Mouse (Mus musculus): ENCODE results near the gene Abca2. TPM values are rescaled to one million over a fixed set of nuclear protein-coding genes. Genes with fewer than 3 reads are reported as not detected.

Abca2 gene
- polyA plus RNA-seq, 1 experiment from 2014 or later, result 11.6 TPM

DNA sequence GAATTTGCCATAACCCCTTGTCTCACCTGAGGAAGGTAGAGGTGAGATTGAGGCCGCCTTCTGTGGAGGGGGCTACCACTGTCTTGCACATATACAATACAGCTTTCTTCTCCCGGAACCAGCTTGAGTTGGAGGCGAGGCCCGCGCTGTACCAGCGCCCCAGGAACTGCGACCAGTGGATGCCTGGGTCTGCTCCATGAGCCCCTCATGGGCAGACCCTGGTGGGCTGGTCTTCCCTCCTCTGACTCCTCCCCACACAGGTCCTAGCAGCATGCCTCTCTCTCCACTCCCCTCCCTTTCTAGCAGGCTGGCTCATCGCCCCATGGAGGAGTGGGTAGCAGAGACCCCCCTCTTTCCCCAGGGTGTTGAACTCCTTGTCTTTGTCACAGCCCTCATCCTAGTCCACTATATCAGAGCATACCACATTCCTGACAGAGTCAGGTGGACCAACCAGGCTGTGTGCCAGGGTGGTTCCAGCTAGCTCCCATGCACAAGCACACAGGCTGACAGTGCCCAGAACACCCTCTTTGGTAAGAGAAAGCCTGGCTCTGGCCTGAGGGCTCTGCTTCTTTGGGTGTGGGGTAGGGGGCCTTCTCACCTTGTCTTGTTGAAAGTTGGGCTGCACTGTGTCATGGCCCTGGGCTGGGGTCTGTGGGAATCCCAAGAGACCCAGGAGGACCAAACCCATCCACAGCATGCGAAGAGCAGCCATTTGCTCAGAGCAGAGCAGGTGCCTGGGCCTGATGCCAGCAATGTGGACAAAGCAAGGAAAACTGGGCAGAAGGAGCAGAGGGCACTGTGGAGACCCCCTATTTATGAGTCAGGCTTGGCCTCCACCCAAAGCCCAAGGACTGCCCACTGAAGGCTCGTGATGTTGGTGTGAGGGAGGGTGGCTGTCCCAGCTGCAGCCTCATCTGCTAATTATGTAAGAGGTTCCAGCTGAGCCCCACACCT, 40.7 kb downstream of the Abca2 start:
- peak; percentile 78 for ATAC-seq (replicated peaks)

DNA sequence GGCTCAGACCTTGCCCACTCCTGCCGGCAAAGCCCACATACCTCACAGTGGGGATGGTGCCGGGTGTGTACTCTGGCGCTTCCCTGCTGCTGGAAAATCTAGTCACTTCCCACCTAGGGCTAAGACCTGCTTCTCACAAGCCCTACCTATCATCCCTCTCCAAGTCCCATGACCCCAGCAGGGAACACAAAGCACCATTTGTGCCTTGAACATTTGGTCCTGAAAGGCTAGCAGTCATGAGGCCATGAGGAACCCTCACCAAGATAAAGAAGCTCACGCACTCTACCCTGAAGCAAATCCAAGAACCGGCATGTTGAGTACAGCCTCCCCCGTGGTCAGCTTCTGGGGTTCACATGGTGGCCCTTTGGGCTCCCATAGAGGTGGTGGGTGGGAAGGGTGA, 41.5 kb downstream of the Abca2 start, which contains the start of gene Ptgds:
TSS of gene Ptgds (minus strand) at position 78 of the 400 bp plus-strand sequence.
- no peaks in the 10 kb centered on the region for H3K9me3 ChIP-seq
- no peak within 1 kb of the TSS for H3K4me3 ChIP-seq
- no peaks in the 10 kb centered on the region for H3K27me3 ChIP-seq
- peaks cover 16% of the 10 kb centered on the region for H3K4me1 ChIP-seq
- H3K4me2 ChIP-seq (replicated peaks), result no peak within 1 kb of the TSS
- H3K36me3 ChIP-seq, result no peaks in the 10 kb centered on the region
- H3K9ac ChIP-seq (replicated peaks), result no peak within 1 kb of the TSS
- 64% methylated on average over 6 of the region's 6 CpGs for WGBS
- no peak for ATAC-seq (replicated peaks)
- H3K27ac ChIP-seq (replicated peaks), result peak within 1 kb of the TSS; percentile 54

More for the DNA sequence above, 40.7 kb downstream of the Abca2 start:
- WGBS, result 73% methylated on average over 10 of the region's 10 CpGs
- Histone ChIP-seq H3K36me3 (no peaks in the 10 kb centered on the region), H3K27ac (replicated peaks) (peak overlapping the region; percentile 54), H3K4me2 (replicated peaks) (no peak overlapping the region), H3K9me3 (no peaks in the 10 kb centered on the region), H3K4me3 (no peak overlapping the region), H3K4me1 (peaks cover 16% of the 10 kb centered on the region), H3K9ac (replicated peaks) (no peak overlapping the region), H3K27me3 (no peaks in the 10 kb centered on the region)

DNA sequence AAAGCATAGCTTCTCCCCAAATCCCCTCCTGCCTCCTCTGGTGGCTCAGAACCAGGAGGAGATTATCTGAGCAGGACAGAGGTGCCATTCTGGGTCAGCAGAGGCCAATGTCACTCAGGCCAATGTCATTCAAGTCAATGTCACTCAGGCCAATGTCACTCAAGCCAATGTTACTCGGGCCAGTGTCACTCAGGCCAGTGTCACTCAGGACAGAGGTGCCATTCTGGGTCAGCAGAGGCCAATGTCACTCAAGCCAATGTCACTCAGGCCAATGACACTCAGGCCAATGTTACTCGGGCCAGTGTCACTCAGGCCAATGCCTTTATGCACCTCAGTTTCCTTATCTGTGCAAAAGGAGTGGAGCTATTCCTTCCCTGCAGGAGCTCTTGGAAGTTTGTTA, 44.0 kb downstream of the Abca2 start:
- H3K36me3 ChIP-seq, result no peaks in the 10 kb centered on the region
- no peaks in the 10 kb centered on the region for H3K9me3 ChIP-seq
- H3K9ac ChIP-seq (replicated peaks), result no peak overlapping the region
- no peaks in the 10 kb centered on the region for H3K27me3 ChIP-seq
- ATAC-seq (replicated peaks), result no peak
- no peak overlapping the region for H3K27ac ChIP-seq (replicated peaks)
- no peak overlapping the region for H3K4me3 ChIP-seq
- H3K4me2 ChIP-seq (replicated peaks), result no peak overlapping the region
- 74% methylated on average over 2 of the region's 2 CpGs for WGBS
- H3K4me1 ChIP-seq, result peaks cover 16% of the 10 kb centered on the region

- no peak for ATAC-seq (replicated peaks)
- H3K36me3 ChIP-seq, result no peaks in the 10 kb centered on the region
- 88% methylated on average over 8 of the region's 8 CpGs for WGBS
Observed at GRCm38 (mm10) chr2:25477541-25477940, 49.0 kb downstream of the Abca2 start.

DNA sequence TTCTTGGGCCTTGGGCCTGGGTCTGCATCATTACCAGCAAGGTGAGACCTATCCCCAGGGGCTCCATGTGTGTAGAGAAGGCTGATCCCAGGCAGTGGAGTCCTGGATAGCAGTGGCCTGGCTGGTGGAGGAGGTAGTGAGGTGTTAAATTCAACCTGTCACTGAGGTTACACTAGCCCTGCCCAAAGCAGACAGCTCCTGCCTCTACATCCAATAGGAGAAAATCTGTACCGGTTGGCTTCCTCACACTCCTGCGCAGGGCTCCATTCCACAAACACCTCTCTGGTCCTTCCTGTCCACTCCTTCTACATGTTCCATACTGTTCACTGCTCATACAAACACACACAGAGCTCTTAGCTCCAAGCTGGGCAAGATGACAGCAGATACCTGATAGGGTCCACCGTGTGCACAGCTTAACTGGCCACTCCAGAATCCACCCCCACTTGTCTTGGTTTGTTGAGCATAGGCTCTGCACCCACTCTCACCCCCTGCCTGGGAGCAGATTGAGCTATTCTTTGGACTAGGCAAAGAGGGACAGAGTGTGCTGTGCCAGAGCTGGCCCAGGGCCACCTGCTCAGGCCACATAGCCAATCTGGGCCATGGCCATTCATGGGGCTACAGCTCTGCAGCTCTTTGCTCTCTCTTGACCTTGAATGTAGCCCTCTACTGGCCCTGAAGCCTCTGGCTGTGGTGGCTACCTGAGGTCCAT, 49.6 kb downstream of the Abca2 start:
- H3K4me2 ChIP-seq (replicated peaks), result no peak overlapping the region
- H3K27me3 ChIP-seq, result no peaks in the 10 kb centered on the region
- no peak overlapping the region for H3K4me3 ChIP-seq
- H3K27ac ChIP-seq (replicated peaks), result no peak overlapping the region
- H3K9ac ChIP-seq (replicated peaks), result no peak overlapping the region
- H3K36me3 ChIP-seq, result no peaks in the 10 kb centered on the region
- no peak for ATAC-seq (replicated peaks)
- no peaks in the 10 kb centered on the region for H3K4me1 ChIP-seq
- H3K9me3 ChIP-seq, result no peaks in the 10 kb centered on the region
- 87% methylated on average over 3 of the region's 3 CpGs for WGBS

More at GRCm38 (mm10) chr2:25477541-25477940, 49.0 kb downstream of the Abca2 start:
- H3K27ac ChIP-seq (replicated peaks), result no peak overlapping the region
- H3K27me3 ChIP-seq, result no peaks in the 10 kb centered on the region
- H3K9ac ChIP-seq (replicated peaks), result no peak overlapping the region
- no peaks in the 10 kb centered on the region for H3K9me3 ChIP-seq
- no peaks in the 10 kb centered on the region for H3K4me1 ChIP-seq
- no peak overlapping the region for H3K4me3 ChIP-seq
- no peak overlapping the region for H3K4me2 ChIP-seq (replicated peaks)

- Histone ChIP-seq H3K4me3 (no peak overlapping the region), H3K27ac (replicated peaks) (no peak overlapping the region), H3K4me1 (no peaks in the 10 kb centered on the region), H3K9me3 (no peaks in the 10 kb centered on the region), H3K36me3 (no peaks in the 10 kb centered on the region), H3K4me2 (replicated peaks) (no peak overlapping the region), H3K27me3 (no peaks in the 10 kb centered on the region), H3K9ac (replicated peaks) (no peak overlapping the region)
- WGBS, result 76% methylated on average over 10 of the region's 10 CpGs
- ATAC-seq (replicated peaks), result no peak
Observed at GRCm38 (mm10) chr2:25479551-25480311, 51.2 kb downstream of the Abca2 start.

- no peaks in the 10 kb centered on the region for H3K36me3 ChIP-seq
- no peak overlapping the region for H3K9ac ChIP-seq (replicated peaks)
- no peak overlapping the region for H3K27ac ChIP-seq (replicated peaks)
- no peaks in the 10 kb centered on the region for H3K27me3 ChIP-seq
- H3K4me1 ChIP-seq, result no peaks in the 10 kb centered on the region
- no peaks in the 10 kb centered on the region for H3K9me3 ChIP-seq
- H3K4me3 ChIP-seq, result no peak overlapping the region
- 95% methylated on average over 1 of the region's 1 CpGs for WGBS
- H3K4me2 ChIP-seq (replicated peaks), result no peak overlapping the region
- ATAC-seq (replicated peaks), result no peak
Observed at GRCm38 (mm10) chr2:25480541-25480940, 52.0 kb downstream of the Abca2 start.

DNA sequence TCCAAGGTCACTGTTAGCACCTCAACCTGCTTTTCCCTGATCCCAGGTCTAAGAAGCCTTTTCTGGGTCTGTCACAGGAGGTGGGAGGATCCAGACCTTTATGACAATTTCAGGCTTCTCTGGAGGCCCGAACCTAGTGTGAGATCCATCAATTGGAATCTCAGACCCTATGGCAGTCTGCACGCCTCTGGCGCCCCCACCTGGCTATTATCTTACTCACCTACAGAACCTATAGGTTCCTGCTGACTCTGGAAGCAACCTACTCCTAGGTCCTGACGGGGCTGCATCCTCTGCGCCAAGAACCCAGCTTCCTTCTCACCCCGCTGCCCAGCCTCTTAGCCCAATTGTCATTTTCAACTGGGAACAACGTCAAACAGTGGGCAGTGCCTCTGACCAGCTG, 54.5 kb downstream of the Abca2 start:
- ATAC-seq (replicated peaks), result no peak
- no peaks in the 10 kb centered on the region for H3K4me1 ChIP-seq
- 24% methylated on average over 7 of the region's 7 CpGs for WGBS

DNA sequence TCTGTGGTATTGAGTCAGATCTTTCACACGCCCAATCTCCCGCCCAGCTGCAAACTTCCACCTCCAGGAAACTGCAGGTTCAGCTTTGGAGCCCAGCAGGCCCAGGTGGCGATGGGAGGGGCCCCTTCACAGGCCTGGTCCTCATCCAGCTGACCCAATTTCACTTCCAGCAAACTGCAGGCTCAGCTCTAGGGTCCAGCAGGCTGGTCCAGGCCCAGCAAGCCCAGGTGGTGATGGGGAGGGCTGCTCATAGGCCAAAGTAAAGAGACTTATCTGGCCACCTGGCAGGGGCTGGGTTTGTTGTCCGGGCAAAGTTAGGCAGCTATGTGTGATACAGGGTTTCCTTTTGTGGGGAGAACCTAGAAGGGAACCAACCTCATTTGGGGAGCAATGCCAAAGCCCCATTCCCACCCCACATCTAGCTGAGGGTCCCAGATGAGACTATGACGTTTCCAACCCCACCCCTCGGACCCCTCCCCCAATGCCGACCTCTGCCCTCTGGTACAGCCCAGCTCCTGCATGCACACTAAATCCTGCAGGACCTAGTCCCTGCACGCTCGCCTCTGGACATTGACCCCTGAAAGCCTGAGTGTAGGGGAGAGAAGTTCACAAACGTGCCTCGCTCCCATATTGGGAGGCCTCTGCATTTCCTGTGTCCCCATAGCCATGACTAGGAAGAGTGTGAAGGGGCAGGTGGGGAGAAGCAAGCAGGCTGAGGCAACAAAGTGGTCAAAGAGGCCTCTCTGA, 56.6 kb downstream of the Abca2 start:
- Histone ChIP-seq H3K9ac (replicated peaks) (no peak overlapping the region), H3K9me3 (no peaks in the 10 kb centered on the region), H3K4me2 (replicated peaks) (no peak overlapping the region), H3K27ac (replicated peaks) (no peak overlapping the region), H3K27me3 (no peaks in the 10 kb centered on the region), H3K4me3 (no peak overlapping the region), H3K36me3 (no peaks in the 10 kb centered on the region), H3K4me1 (no peaks in the 10 kb centered on the region)
- WGBS, result 75% methylated on average over 11 of the region's 11 CpGs
- ATAC-seq (replicated peaks), result no peak

More for the DNA sequence above, 54.5 kb downstream of the Abca2 start:
- Histone ChIP-seq H3K27ac (replicated peaks) (no peak overlapping the region), H3K4me3 (no peak overlapping the region), H3K9ac (replicated peaks) (no peak overlapping the region), H3K9me3 (no peaks in the 10 kb centered on the region), H3K36me3 (no peaks in the 10 kb centered on the region), H3K27me3 (no peaks in the 10 kb centered on the region), H3K4me2 (replicated peaks) (no peak overlapping the region)

- Histone ChIP-seq H3K27ac (replicated peaks) (no peak overlapping the region), H3K4me1 (no peaks in the 10 kb centered on the region), H3K9ac (replicated peaks) (no peak overlapping the region), H3K4me2 (replicated peaks) (no peak overlapping the region), H3K4me3 (no peak overlapping the region), H3K27me3 (no peaks in the 10 kb centered on the region), H3K9me3 (no peaks in the 10 kb centered on the region), H3K36me3 (no peaks in the 10 kb centered on the region)
- 79% methylated on average over 6 of the region's 6 CpGs for WGBS
- no peak for ATAC-seq (replicated peaks)
Observed at GRCm38 (mm10) chr2:25487965-25488670, 59.6 kb downstream of the Abca2 start.

DNA sequence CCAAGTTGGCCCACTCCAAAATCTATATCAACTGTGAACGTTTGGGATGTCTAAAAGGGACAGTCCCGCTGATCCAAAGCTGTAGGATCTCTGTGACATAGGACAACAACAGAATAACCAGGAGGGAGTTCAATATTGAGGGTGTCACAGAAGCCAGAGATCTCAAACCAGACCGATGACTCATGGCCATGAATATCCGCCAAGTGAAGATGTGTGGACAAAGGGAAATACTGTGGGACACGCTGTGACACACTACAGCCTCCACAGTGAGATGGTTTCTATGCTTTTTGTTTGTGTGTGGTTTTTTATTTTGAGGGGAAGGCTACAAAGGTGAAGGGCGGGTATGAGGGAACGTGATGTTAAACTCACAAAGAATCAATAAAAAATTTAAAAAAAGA, 60.2 kb downstream of the Abca2 start:
- WGBS, result 83% methylated on average over 7 of the region's 7 CpGs
- no peak overlapping the region for H3K4me3 ChIP-seq
- ATAC-seq (replicated peaks), result no peak
- H3K9ac ChIP-seq (replicated peaks), result no peak overlapping the region
- H3K4me2 ChIP-seq (replicated peaks), result no peak overlapping the region
- no peaks in the 10 kb centered on the region for H3K9me3 ChIP-seq
- H3K4me1 ChIP-seq, result no peaks in the 10 kb centered on the region
- no peaks in the 10 kb centered on the region for H3K36me3 ChIP-seq
- no peaks in the 10 kb centered on the region for H3K27me3 ChIP-seq
- H3K27ac ChIP-seq (replicated peaks), result no peak overlapping the region

Data from forebrain, embryonic 15.5 days (tissue).